Mouse (Mus musculus) retina, postnatal 7 days (tissue): Measurements from ENCODE around the gene Alas2.

Experiments
- DNase-seq: peaks from one replicate; pipeline ENCODE4 v3.0.0-alpha.2; 2012; ENCODE audit warnings: low read depth, low spot score

Gene Alas2

GRCm38 (mm10) chrX:150547239-150547638 is at the start of gene Alas2:
Gene Alas2, plus strand, starts transcription at chrX:150547375.
- no peak for DNase-seq

GRCm38 (mm10) chrX:150508696-150509095 is 38.5 kb upstream of the Alas2 start:
- no peak for DNase-seq

- DNase-seq, result peak; percentile 37
Measured at GRCm38 (mm10) chrX:150510631-150511030, 36.5 kb upstream of the Alas2 start.

- DNase-seq, result no peak
Measured at GRCm38 (mm10) chrX:150511274-150511673, 35.9 kb upstream of the Alas2 start.

GRCm38 (mm10) chrX:150514127-150514526 is 33.0 kb upstream of the Alas2 start:
- DNase-seq, result no peak

- DNase-seq, result no peak
Measured at GRCm38 (mm10) chrX:150516015-150516414, 31.2 kb upstream of the Alas2 start.

GRCm38 (mm10) chrX:150516477-150516876 is 30.7 kb upstream of the Alas2 start:
- DNase-seq, result no peak

GRCm38 (mm10) chrX:150540111-150540510 is 7.1 kb upstream of the Alas2 start:
- DNase-seq, result no peak

GRCm38 (mm10) chrX:150541684-150542083 is 5.5 kb upstream of the Alas2 start:
- DNase-seq, result no peak

GRCm38 (mm10) chrX:150549639-150550038 is 2.5 kb downstream of the Alas2 start:
- DNase-seq, result no peak

- no peak for DNase-seq
Measured at GRCm38 (mm10) chrX:150551986-150552385, 4.8 kb downstream of the Alas2 start.

- DNase-seq, result no peak
Measured at GRCm38 (mm10) chrX:150554032-150554431, 6.9 kb downstream of the Alas2 start.

GRCm38 (mm10) chrX:150564644-150565357 is 17.6 kb downstream of the Alas2 start:
- DNase-seq, result no peak

- DNase-seq, result no peak
Measured at GRCm38 (mm10) chrX:150581921-150582320, 34.7 kb downstream of the Alas2 start.

GRCm38 (mm10) chrX:150585116-150585515 is 37.9 kb downstream of the Alas2 start:
- no peak for DNase-seq

- peak; percentile 46 for DNase-seq
Measured at GRCm38 (mm10) chrX:150588023-150588764, 41.0 kb downstream of the Alas2 start, which contains the start of gene Pfkfb1. Gene Pfkfb1, plus strand, starts transcription at chrX:150588229.

GRCm38 (mm10) chrX:150589696-150590095 is 42.5 kb downstream of the Alas2 start, which contains the start of gene Apex2:
Gene Apex2, minus strand, starts transcription at chrX:150589868.
- no peak for DNase-seq

- DNase-seq, result no peak
Measured at GRCm38 (mm10) chrX:150593266-150594035, 46.3 kb downstream of the Alas2 start.

GRCm38 (mm10) chrX:150594176-150594575 is 47.0 kb downstream of the Alas2 start:
- DNase-seq, result no peak

GRCm38 (mm10) chrX:150595016-150595760 is 48.0 kb downstream of the Alas2 start:
- DNase-seq, result no peak

GRCm38 (mm10) chrX:150598882-150599281 is 51.7 kb downstream of the Alas2 start:
- DNase-seq, result no peak
